Mouse (Mus musculus): Measurements from ENCODE around the gene Slc25a26. TPM values are rescaled to one million over a fixed set of nuclear protein-coding genes. Genes with fewer than 3 reads are reported as not detected.

The Slc25a26 gene
- polyA plus RNA-seq, 1 experiment from 2014 or later = 7.2 TPM

GRCm38 (mm10) chr6:94604072-94604471 lies 103.9 kb downstream of the Slc25a26 start:
- no peak for ATAC-seq (ENCODE audit: insufficient number of reproducible peaks, insufficient read depth, low FRiP score, low TSS enrichment)
- Histone ChIP-seq H3K27ac (peak overlapping the region; percentile 32; the same call in 1 of the 2 replicates), H3K27me3 (no peaks in the 10 kb centered on the region), H3K36me3 (peaks cover 46% of the 10 kb centered on the region), H3K4me2 (replicated peaks) (no peak overlapping the region), H3K4me1 (peaks cover 22% of the 10 kb centered on the region), H3K4me3 (no peak overlapping the region), H3K9ac (no peak overlapping the region), H3K9me3 (no peaks in the 10 kb centered on the region)
- 28% methylated on average over 3 of the region's 3 CpGs for WGBS

GRCm38 (mm10) chr6:94604546-94604945 lies 104.4 kb downstream of the Slc25a26 start:
- H3K27ac ChIP-seq = peak overlapping the region; percentile 43; the same call in 1 of the 2 replicates
- 86% methylated on average over 2 of the region's 2 CpGs for WGBS
- H3K27me3 ChIP-seq = no peaks in the 10 kb centered on the region
- H3K4me2 ChIP-seq (replicated peaks) = no peak overlapping the region
- H3K36me3 ChIP-seq = peaks cover 50% of the 10 kb centered on the region
- no peaks in the 10 kb centered on the region for H3K9me3 ChIP-seq
- no peak overlapping the region for H3K9ac ChIP-seq
- H3K4me1 ChIP-seq = peaks cover 22% of the 10 kb centered on the region
- no peak for ATAC-seq (ENCODE audit: insufficient number of reproducible peaks, insufficient read depth, low FRiP score, low TSS enrichment)
- no peak overlapping the region for H3K4me3 ChIP-seq

GRCm38 (mm10) chr6:94613235-94613895 lies 113.2 kb downstream of the Slc25a26 start:
- H3K4me1 ChIP-seq = peaks cover 15% of the 10 kb centered on the region
- ATAC-seq (ENCODE audit: insufficient number of reproducible peaks, insufficient read depth, low FRiP score, low TSS enrichment) = no peak
- 61% methylated on average over 6 of the region's 6 CpGs for WGBS
- no peak overlapping the region for H3K27ac ChIP-seq
- H3K9ac ChIP-seq = no peak overlapping the region
- H3K9me3 ChIP-seq = no peaks in the 10 kb centered on the region
- no peak overlapping the region for H3K4me2 ChIP-seq (replicated peaks)
- peaks cover 88% of the 10 kb centered on the region for H3K36me3 ChIP-seq
- H3K27me3 ChIP-seq = no peaks in the 10 kb centered on the region
- no peak overlapping the region for H3K4me3 ChIP-seq

DNA sequence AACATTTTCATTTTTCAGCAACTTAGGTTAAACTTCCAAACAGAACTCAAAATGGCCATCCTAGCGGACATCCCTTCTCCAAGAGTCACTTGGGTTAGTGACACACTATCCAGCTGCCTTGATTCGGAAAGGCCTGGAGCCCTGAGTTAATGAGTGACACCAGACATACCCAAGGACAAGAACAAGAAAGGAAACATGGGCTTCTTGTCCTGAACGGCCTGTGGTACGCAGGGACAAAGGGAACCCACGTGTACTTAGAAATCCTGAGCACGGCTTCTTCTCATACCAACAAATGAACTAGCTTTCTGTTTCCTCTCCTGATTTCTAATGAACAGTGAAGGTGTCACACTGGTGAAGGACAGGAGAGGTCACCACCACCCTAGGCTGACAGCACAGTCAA lies 114.2 kb downstream of the Slc25a26 start:
- Histone ChIP-seq H3K27me3 (no peaks in the 10 kb centered on the region), H3K36me3 (peaks cover 83% of the 10 kb centered on the region), H3K9ac (no peak overlapping the region)

GRCm38 (mm10) chr6:94615936-94616335 lies 115.8 kb downstream of the Slc25a26 start:
- 57% methylated on average over 4 of the region's 4 CpGs for WGBS
- Histone ChIP-seq H3K27ac (no peak overlapping the region), H3K9me3 (no peaks in the 10 kb centered on the region), H3K4me2 (replicated peaks) (no peak overlapping the region), H3K36me3 (peaks cover 82% of the 10 kb centered on the region), H3K4me1 (peaks cover 20% of the 10 kb centered on the region), H3K27me3 (no peaks in the 10 kb centered on the region), H3K9ac (no peak overlapping the region), H3K4me3 (no peak overlapping the region)
- no peak for ATAC-seq (ENCODE audit: insufficient number of reproducible peaks, insufficient read depth, low FRiP score, low TSS enrichment)

More for the DNA sequence above, 114.2 kb downstream of the Slc25a26 start:
- H3K27ac ChIP-seq = no peak overlapping the region
- no peak overlapping the region for H3K4me2 ChIP-seq (replicated peaks)
- no peak overlapping the region for H3K4me3 ChIP-seq
- H3K9me3 ChIP-seq = no peaks in the 10 kb centered on the region
- no peak for ATAC-seq (ENCODE audit: insufficient number of reproducible peaks, insufficient read depth, low FRiP score, low TSS enrichment)
- WGBS = 89% methylated on average over 6 of the region's 6 CpGs
- peaks cover 20% of the 10 kb centered on the region for H3K4me1 ChIP-seq

DNA sequence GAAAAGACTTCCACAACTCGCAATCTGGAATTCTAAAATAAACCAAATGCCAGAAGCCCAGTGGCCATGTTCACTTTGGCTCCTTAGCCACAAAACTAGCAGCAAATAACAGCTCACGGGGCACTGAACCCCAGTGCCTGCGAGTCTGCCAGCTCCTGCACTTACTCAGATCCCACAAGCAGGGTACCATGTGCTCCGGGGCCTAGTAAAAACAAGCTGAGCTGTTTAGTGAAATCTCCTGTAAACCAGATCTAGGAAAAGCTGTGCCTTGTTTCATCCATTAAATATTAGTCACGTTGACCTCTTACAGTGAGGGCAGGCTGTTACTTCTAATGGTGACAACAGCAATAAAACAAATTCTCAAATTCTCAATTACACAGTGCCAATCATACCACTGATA lies 118.5 kb downstream of the Slc25a26 start:
- Histone ChIP-seq H3K9me3 (no peaks in the 10 kb centered on the region), H3K27me3 (no peaks in the 10 kb centered on the region), H3K36me3 (peaks cover 73% of the 10 kb centered on the region), H3K4me1 (peaks cover 7% of the 10 kb centered on the region), H3K4me2 (replicated peaks) (no peak overlapping the region), H3K4me3 (no peak overlapping the region), H3K9ac (no peak overlapping the region), H3K27ac (no peak overlapping the region)
- 80% methylated on average over 5 of the region's 5 CpGs for WGBS
- ATAC-seq (ENCODE audit: insufficient number of reproducible peaks, insufficient read depth, low FRiP score, low TSS enrichment) = no peak

DNA sequence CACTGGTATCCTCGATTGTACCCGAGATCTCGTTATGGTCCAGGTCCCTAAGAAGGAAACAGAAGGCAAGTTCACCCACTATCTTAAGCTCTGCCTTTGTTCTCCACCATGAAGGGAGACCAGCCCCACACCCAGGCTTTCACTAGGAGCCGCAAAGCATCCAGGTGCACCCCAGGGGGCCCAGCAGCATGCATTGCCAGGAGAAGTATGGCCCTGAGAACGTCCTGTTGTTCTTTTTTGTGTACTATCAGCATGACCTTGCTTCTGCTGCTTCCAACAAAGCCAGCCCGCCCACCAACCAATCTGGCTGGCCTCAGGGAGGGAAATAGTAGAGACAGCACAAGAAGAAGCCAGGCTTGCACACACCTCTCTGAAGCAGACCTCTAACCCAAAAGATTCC lies 120.2 kb downstream of the Slc25a26 start:
- ATAC-seq (ENCODE audit: insufficient number of reproducible peaks, insufficient read depth, low FRiP score, low TSS enrichment) = no peak
- no peak overlapping the region for H3K9ac ChIP-seq
- no peak overlapping the region for H3K27ac ChIP-seq
- 75% methylated on average over 6 of the region's 6 CpGs for WGBS
- H3K4me2 ChIP-seq (replicated peaks) = no peak overlapping the region
- no peak overlapping the region for H3K4me3 ChIP-seq
- no peaks in the 10 kb centered on the region for H3K27me3 ChIP-seq
- peaks cover 4% of the 10 kb centered on the region; the same call in 1 of the 2 replicates for H3K4me1 ChIP-seq
- peaks cover 77% of the 10 kb centered on the region for H3K36me3 ChIP-seq
- no peaks in the 10 kb centered on the region for H3K9me3 ChIP-seq

DNA sequence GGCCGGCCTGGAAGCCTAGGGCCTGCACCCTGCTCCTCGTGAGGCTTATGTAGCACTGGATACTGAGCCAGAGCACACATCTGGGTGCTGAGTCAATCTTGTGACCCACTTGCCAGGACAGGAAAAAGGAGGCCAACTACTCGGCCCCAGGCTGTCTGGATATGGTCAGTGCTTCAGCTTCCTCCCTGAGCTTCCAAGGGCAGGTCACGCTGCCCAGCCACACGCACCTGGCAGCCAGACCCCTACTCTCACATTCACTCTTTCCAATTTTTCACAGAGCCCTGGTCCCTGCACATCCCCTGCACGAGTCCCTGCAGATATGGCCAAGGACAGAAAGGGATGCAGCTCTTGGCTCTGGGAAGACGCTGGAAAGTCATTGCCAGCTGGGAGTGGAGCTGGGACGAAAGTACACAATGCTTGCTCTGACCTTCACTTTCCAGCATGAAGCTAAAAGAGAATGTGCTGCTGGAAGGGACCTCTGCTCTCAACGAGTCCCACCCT lies 120.7 kb downstream of the Slc25a26 start:
- ATAC-seq (ENCODE audit: insufficient number of reproducible peaks, insufficient read depth, low FRiP score, low TSS enrichment) = no peak
- Histone ChIP-seq H3K4me3 (no peak overlapping the region), H3K4me2 (replicated peaks) (no peak overlapping the region), H3K4me1 (peaks cover 4% of the 10 kb centered on the region; the same call in 1 of the 2 replicates), H3K36me3 (peaks cover 75% of the 10 kb centered on the region), H3K9me3 (no peaks in the 10 kb centered on the region), H3K27me3 (no peaks in the 10 kb centered on the region), H3K9ac (no peak overlapping the region), H3K27ac (no peak overlapping the region)
- WGBS = 73% methylated on average over 9 of the region's 9 CpGs

DNA sequence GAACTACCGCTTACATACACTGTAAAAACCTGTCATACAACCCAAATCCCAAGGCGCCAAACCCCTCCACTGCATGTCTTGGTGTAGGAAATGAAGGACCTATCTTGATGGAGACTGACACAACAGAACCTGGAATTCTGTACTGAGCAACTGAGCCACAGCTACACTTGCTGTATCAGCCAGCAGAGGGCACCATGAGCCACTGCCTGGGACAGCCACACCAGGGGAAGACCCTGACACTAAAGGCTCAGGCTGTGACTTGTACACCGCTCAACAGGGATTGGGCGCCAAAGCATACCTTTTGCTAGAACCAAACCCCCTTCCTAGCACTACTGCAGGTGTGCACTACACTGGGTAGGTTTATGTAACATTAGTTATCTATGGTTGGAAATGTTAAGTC lies 122.9 kb downstream of the Slc25a26 start:
- ATAC-seq (ENCODE audit: insufficient number of reproducible peaks, insufficient read depth, low FRiP score, low TSS enrichment) = no peak; the same call in 1 of the 2 replicates
- Histone ChIP-seq H3K9ac (no peak overlapping the region), H3K4me2 (replicated peaks) (no peak overlapping the region), H3K36me3 (peaks cover 59% of the 10 kb centered on the region), H3K9me3 (no peaks in the 10 kb centered on the region), H3K4me1 (peaks cover 22% of the 10 kb centered on the region), H3K4me3 (no peak overlapping the region), H3K27ac (no peak overlapping the region), H3K27me3 (no peaks in the 10 kb centered on the region)
- WGBS = 73% methylated on average over 4 of the region's 4 CpGs

DNA sequence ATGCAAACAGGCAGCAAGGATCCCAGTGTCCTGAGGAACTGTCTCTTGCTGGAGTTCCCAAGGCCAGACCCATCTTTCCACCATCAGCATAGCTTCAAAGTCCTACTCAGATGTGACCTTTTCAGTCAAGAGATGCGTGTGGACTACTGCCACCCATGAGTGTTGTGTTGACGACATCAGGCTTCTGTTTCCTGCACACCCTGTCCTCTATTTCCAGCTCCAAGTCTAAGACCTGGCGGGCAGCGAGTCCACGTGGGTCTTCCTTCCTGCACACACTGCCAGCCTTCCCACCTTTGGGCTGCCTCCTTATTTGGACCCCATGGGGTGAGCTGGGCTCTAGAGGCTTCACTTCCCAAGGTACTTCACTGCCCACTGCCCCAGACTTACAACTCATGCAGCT lies 124.4 kb downstream of the Slc25a26 start:
- no peak overlapping the region for H3K4me3 ChIP-seq
- peaks cover 56% of the 10 kb centered on the region for H3K36me3 ChIP-seq
- WGBS = 90% methylated on average over 5 of the region's 5 CpGs
- H3K4me1 ChIP-seq = peaks cover 28% of the 10 kb centered on the region
- no peak overlapping the region for H3K4me2 ChIP-seq (replicated peaks)
- no peak overlapping the region for H3K27ac ChIP-seq
- no peaks in the 10 kb centered on the region for H3K9me3 ChIP-seq
- ATAC-seq (ENCODE audit: insufficient number of reproducible peaks, insufficient read depth, low FRiP score, low TSS enrichment) = no peak
- H3K27me3 ChIP-seq = no peaks in the 10 kb centered on the region
- no peak overlapping the region for H3K9ac ChIP-seq

DNA sequence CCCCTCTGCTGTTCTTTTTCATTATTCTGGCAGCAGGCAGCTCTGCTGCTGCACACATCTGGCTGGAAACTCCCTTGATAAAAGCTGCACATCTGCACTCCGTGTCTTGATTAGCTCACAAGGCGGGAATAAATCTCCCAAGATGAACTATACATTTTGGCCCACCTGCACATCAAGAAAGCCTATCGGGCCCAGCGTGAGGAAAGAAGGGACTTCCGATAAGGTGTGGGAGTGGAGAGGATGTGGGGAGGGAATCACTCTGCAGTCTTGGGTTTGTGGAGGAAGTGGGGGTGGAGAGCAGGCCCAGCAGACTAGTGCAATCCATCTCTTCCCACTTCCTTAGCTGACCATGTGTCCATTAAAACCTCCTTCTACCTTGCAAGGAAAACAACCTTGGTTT lies 125.8 kb downstream of the Slc25a26 start:
- H3K27me3 ChIP-seq = 0 out of 2 replicates have a peak, but pooled peaks cover 2% of the 10 kb centered on the region
- no peak overlapping the region for H3K27ac ChIP-seq
- no peak for ATAC-seq (ENCODE audit: insufficient number of reproducible peaks, insufficient read depth, low FRiP score, low TSS enrichment)
- H3K9me3 ChIP-seq = no peaks in the 10 kb centered on the region
- H3K4me3 ChIP-seq = no peak overlapping the region
- no peak overlapping the region for H3K9ac ChIP-seq
- WGBS = 68% methylated on average over 5 of the region's 5 CpGs
- peaks cover 43% of the 10 kb centered on the region for H3K36me3 ChIP-seq
- H3K4me2 ChIP-seq (replicated peaks) = no peak overlapping the region
- peaks cover 30% of the 10 kb centered on the region for H3K4me1 ChIP-seq

- H3K36me3 ChIP-seq = peaks cover 36% of the 10 kb centered on the region
- no peak overlapping the region for H3K4me2 ChIP-seq (replicated peaks)
- no peaks in the 10 kb centered on the region for H3K9me3 ChIP-seq
- H3K9ac ChIP-seq = no peak overlapping the region
- H3K4me1 ChIP-seq = peaks cover 39% of the 10 kb centered on the region
- WGBS = 31% methylated on average over 2 of the region's 2 CpGs
- H3K27me3 ChIP-seq = 0 out of 2 replicates have a peak, but pooled peaks cover 2% of the 10 kb centered on the region
- H3K27ac ChIP-seq = no peak overlapping the region
- ATAC-seq (ENCODE audit: insufficient number of reproducible peaks, insufficient read depth, low FRiP score, low TSS enrichment) = no peak
- H3K4me3 ChIP-seq = no peak overlapping the region
Observed at GRCm38 (mm10) chr6:94626807-94627206, 126.7 kb downstream of the Slc25a26 start.

All from embryonic facial prominence, embryonic 12.5 days (tissue).